Mouse (Mus musculus) forebrain, embryonic 13.5 days (tissue): Measurements from ENCODE around the gene Arfgap3. TPM values are rescaled to one million over a fixed set of nuclear protein-coding genes. Genes with fewer than 3 reads are reported as not detected.
"Not testable (repeated sequence)": the region's sequence is repeated elsewhere in the genome, so short reads cannot be mapped to it uniquely, and the experiment has no call there.

Source experiments
- ATAC-seq: fragments of 200-750 bp; cut with Nextera tagmentation; 2 replicates; pipeline ENCODE4 v1.8.0; 2017
- H3K27ac ChIP-seq: fragments of 300-500 bp; sonication (generic); 2 replicates; pipeline ENCODE4 v1.5.1; 2015; ENCODE audit warnings: inconsistent platforms, mild to moderate bottlenecking, moderate library complexity
- H3K27me3 ChIP-seq: fragments of 300-500 bp; sonication (generic); 2 replicates; pipeline ENCODE4 v1.6.1; 2015; ENCODE audit warnings: mild to moderate bottlenecking, inconsistent platforms
- H3K36me3 ChIP-seq: fragments of 300-500 bp; sonication (generic); 2 replicates; pipeline ENCODE4 v1.6.1; 2015; ENCODE audit warnings: mild to moderate bottlenecking, inconsistent platforms; ENCODE audit not compliant: poor library complexity, severe bottlenecking
- H3K4me1 ChIP-seq: fragments of 300-500 bp; sonication (generic); 2 replicates; pipeline ENCODE4 v1.6.1; 2015; ENCODE audit warnings: inconsistent platforms
- H3K4me2 ChIP-seq: fragments of 300-500 bp; sonication (generic); 2 replicates; pipeline ENCODE4 v1.6.1; 2015; ENCODE audit warnings: inconsistent platforms, mild to moderate bottlenecking, moderate library complexity
- H3K4me3 ChIP-seq: fragments of 300-500 bp; sonication (generic); 2 replicates; pipeline ENCODE4 v1.5.1; 2015; ENCODE audit warnings: mild to moderate bottlenecking, inconsistent platforms
- H3K9ac ChIP-seq: fragments of 300-500 bp; sonication (generic); 2 replicates; pipeline ENCODE4 v1.6.1; 2015; ENCODE audit warnings: mild to moderate bottlenecking, inconsistent platforms
- H3K9me3 ChIP-seq: fragments of 300-500 bp; sonication (generic); replicated peaks from 2 replicates; pipeline ENCODE4 v1.6.1; 2016; ENCODE audit warnings: inconsistent platforms
- WGBS: fragments of 180-500 bp; shearing (Covaris S2); methylation state at CpG from one replicate; pipeline ENCODE4 v1.1.7; 2015; 5-methylcytosine and 5-hydroxymethylcytosine counted together
- polyA plus RNA-seq: library from polyadenylated mRNA; unstranded; fragments of >200 nt; fragmentation: Nextera tagmentation; extraction: Ambion mirVana; gene quantifications from 2 replicates; pipeline ENCODE4 v1.2.1, GENCODE M21; 2015

The Arfgap3 gene
- polyA plus RNA-seq, result 33.6 and 37.3 TPM in 2 replicates

GRCm38 (mm10) chr15:83349954-83350711 lies at the start of gene Arfgap3:
Gene Arfgap3 (minus strand): TSS chr15:83350247.
- Histone ChIP-seq H3K4me3 (peak within 1 kb of the TSS; percentile 87), H3K36me3 (peaks cover 3% of the 10 kb centered on the region; the same call in 1 of the 2 replicates), H3K4me1 (peaks cover 11% of the 10 kb centered on the region), H3K9me3 (no peaks in the 10 kb centered on the region), H3K9ac (peak within 1 kb of the TSS; percentile 84), H3K27me3 (no peaks in the 10 kb centered on the region), H3K27ac (no peak within 1 kb of the TSS), H3K4me2 (peak within 1 kb of the TSS; percentile 92)
- ATAC-seq, result peak; percentile 93
- WGBS, result under 1% methylated on average over 60 of the region's 60 CpGs

GRCm38 (mm10) chr15:83392722-83393121 lies 42.7 kb upstream of the Arfgap3 start:
- Histone ChIP-seq H3K27ac (no peak overlapping the region), H3K9me3 (no peaks in the 10 kb centered on the region), H3K36me3 (peaks cover 14% of the 10 kb centered on the region), H3K4me3 (no peak overlapping the region), H3K27me3 (no peaks in the 10 kb centered on the region), H3K4me2 (no peak overlapping the region), H3K4me1 (no peaks in the 10 kb centered on the region), H3K9ac (no peak overlapping the region)
- WGBS, result 83% methylated on average over 2 of the region's 2 CpGs
- ATAC-seq, result no peak

GRCm38 (mm10) chr15:83387911-83388310 lies 37.9 kb upstream of the Arfgap3 start:
- ATAC-seq, result no peak
- H3K27ac ChIP-seq, result no peak overlapping the region

GRCm38 (mm10) chr15:83383633-83384032 lies 33.6 kb upstream of the Arfgap3 start:
- no peaks in the 10 kb centered on the region for H3K27me3 ChIP-seq
- ATAC-seq, result no peak

More at GRCm38 (mm10) chr15:83387911-83388310, 37.9 kb upstream of the Arfgap3 start:
- no peak overlapping the region for H3K4me3 ChIP-seq
- peaks cover 20% of the 10 kb centered on the region for H3K36me3 ChIP-seq
- WGBS, result 91% methylated on average over 2 of the region's 2 CpGs
- no peaks in the 10 kb centered on the region for H3K4me1 ChIP-seq
- H3K9ac ChIP-seq, result no peak overlapping the region
- H3K27me3 ChIP-seq, result no peaks in the 10 kb centered on the region
- H3K4me2 ChIP-seq, result no peak overlapping the region
- no peaks in the 10 kb centered on the region for H3K9me3 ChIP-seq

GRCm38 (mm10) chr15:83383136-83383535 lies 33.1 kb upstream of the Arfgap3 start:
- no peak for ATAC-seq
- no peaks in the 10 kb centered on the region for H3K9me3 ChIP-seq
- no peak overlapping the region for H3K4me2 ChIP-seq
- no peak overlapping the region for H3K4me3 ChIP-seq
- H3K27me3 ChIP-seq, result no peaks in the 10 kb centered on the region
- no peaks in the 10 kb centered on the region for H3K4me1 ChIP-seq
- WGBS, result 96% methylated on average over 5 of the region's 5 CpGs
- H3K9ac ChIP-seq, result no peak overlapping the region
- peaks cover 11% of the 10 kb centered on the region for H3K36me3 ChIP-seq
- H3K27ac ChIP-seq, result no peak overlapping the region

More at GRCm38 (mm10) chr15:83383633-83384032, 33.6 kb upstream of the Arfgap3 start:
- WGBS, result 88% methylated on average over 2 of the region's 2 CpGs
- Histone ChIP-seq H3K4me2 (no peak overlapping the region), H3K9ac (no peak overlapping the region), H3K4me1 (no peaks in the 10 kb centered on the region), H3K4me3 (no peak overlapping the region), H3K27ac (no peak overlapping the region), H3K36me3 (peaks cover 16% of the 10 kb centered on the region), H3K9me3 (no peaks in the 10 kb centered on the region)

GRCm38 (mm10) chr15:83382467-83382866 lies 32.4 kb upstream of the Arfgap3 start:
- peaks cover 8% of the 10 kb centered on the region; the same call in 1 of the 2 replicates for H3K36me3 ChIP-seq
- no peak for ATAC-seq
- no peak overlapping the region for H3K27ac ChIP-seq
- H3K27me3 ChIP-seq, result no peaks in the 10 kb centered on the region
- WGBS, result 92% methylated on average over 4 of the region's 4 CpGs
- H3K9me3 ChIP-seq, result no peaks in the 10 kb centered on the region
- no peak overlapping the region for H3K4me3 ChIP-seq
- H3K4me1 ChIP-seq, result no peaks in the 10 kb centered on the region
- H3K4me2 ChIP-seq, result no peak overlapping the region
- H3K9ac ChIP-seq, result no peak overlapping the region

GRCm38 (mm10) chr15:83377153-83377552 lies 27.1 kb upstream of the Arfgap3 start:
- 90% methylated on average over 4 of the region's 4 CpGs for WGBS
- Histone ChIP-seq H3K4me3 (no peak overlapping the region), H3K9ac (no peak overlapping the region), H3K9me3 (no peaks in the 10 kb centered on the region), H3K4me2 (no peak overlapping the region), H3K27me3 (no peaks in the 10 kb centered on the region), H3K36me3 (peaks cover 10% of the 10 kb centered on the region; the same call in 1 of the 2 replicates), H3K27ac (no peak overlapping the region), H3K4me1 (no peaks in the 10 kb centered on the region)
- ATAC-seq, result no peak

- 0 out of 2 replicates have a peak overlapping the region, but pooled peaks have one; percentile 12 for H3K9ac ChIP-seq
- no peak for ATAC-seq
- 71% methylated on average over 4 of the region's 4 CpGs for WGBS
- H3K36me3 ChIP-seq, result 0 out of 2 replicates have a peak, but pooled peaks cover 10% of the 10 kb centered on the region
- no peak overlapping the region for H3K27ac ChIP-seq
- H3K9me3 ChIP-seq, result no peaks in the 10 kb centered on the region
- no peaks in the 10 kb centered on the region for H3K27me3 ChIP-seq
- H3K4me3 ChIP-seq, result no peak overlapping the region
- no peak overlapping the region for H3K4me2 ChIP-seq
- H3K4me1 ChIP-seq, result no peaks in the 10 kb centered on the region
Measured at GRCm38 (mm10) chr15:83375136-83375535, 25.1 kb upstream of the Arfgap3 start.

GRCm38 (mm10) chr15:83374076-83374475 lies 24.0 kb upstream of the Arfgap3 start:
- Histone ChIP-seq H3K4me2 (no peak overlapping the region), H3K4me3 (no peak overlapping the region), H3K36me3 (0 out of 2 replicates have a peak, but pooled peaks cover 10% of the 10 kb centered on the region), H3K4me1 (no peaks in the 10 kb centered on the region), H3K9me3 (no peaks in the 10 kb centered on the region), H3K27me3 (no peaks in the 10 kb centered on the region), H3K9ac (no peak overlapping the region), H3K27ac (no peak overlapping the region)
- ATAC-seq, result no peak

GRCm38 (mm10) chr15:83368702-83369101 lies 18.7 kb upstream of the Arfgap3 start:
- H3K27ac ChIP-seq, H3K27me3 ChIP-seq, ATAC-seq, H3K9ac ChIP-seq, H3K4me1 ChIP-seq, H3K36me3 ChIP-seq, H3K4me3 ChIP-seq, H3K4me2 ChIP-seq, H3K9me3 ChIP-seq: not testable (repeated sequence)
- WGBS, result 97% methylated on average over 3 of the region's 4 CpGs

- Histone ChIP-seq H3K9ac (no peak overlapping the region), H3K9me3 (no peaks in the 10 kb centered on the region; the same call in 1 of the 2 replicates), H3K27ac (no peak overlapping the region), H3K4me2 (no peak overlapping the region), H3K27me3 (no peaks in the 10 kb centered on the region), H3K4me1 (no peaks in the 10 kb centered on the region; the same call in 1 of the 2 replicates), H3K4me3 (no peak overlapping the region), H3K36me3 (no peaks in the 10 kb centered on the region)
- 96% methylated on average over 2 of the region's 2 CpGs for WGBS
- no peak for ATAC-seq
Measured at GRCm38 (mm10) chr15:83368261-83368660, 18.2 kb upstream of the Arfgap3 start.

- H3K36me3 ChIP-seq, result no peaks in the 10 kb centered on the region
- no peaks in the 10 kb centered on the region; the same call in 1 of the 2 replicates for H3K4me1 ChIP-seq
Measured at GRCm38 (mm10) chr15:83366933-83367552, 17.0 kb upstream of the Arfgap3 start.

More at GRCm38 (mm10) chr15:83366933-83367552, 17.0 kb upstream of the Arfgap3 start:
- Histone ChIP-seq H3K9me3 (no peaks in the 10 kb centered on the region; the same call in 1 of the 2 replicates), H3K9ac (no peak overlapping the region), H3K27ac (no peak overlapping the region), H3K4me3 (peak overlapping the region; percentile 26), H3K4me2 (peak overlapping the region; percentile 53), H3K27me3 (no peaks in the 10 kb centered on the region)
- ATAC-seq, result peak; percentile 61
- WGBS, result 36% methylated on average over 54 of the region's 58 CpGs
